Mouse (Mus musculus) adrenal gland, postnatal 0 days (tissue): ENCODE measurements around the gene Psmb8. TPM values are rescaled to one million over a fixed set of nuclear protein-coding genes. Genes with fewer than 3 reads are reported as not detected.

ENCODE experiments used
- polyA plus RNA-seq: library from polyadenylated mRNA; unstranded; fragments of >200 nt; fragmentation: Nextera tagmentation; extraction: Ambion mirVana; gene quantifications from 2 replicates; pipeline ENCODE4 v1.2.1, GENCODE M21; 2015

Gene Psmb8
- 43.3 and 45.2 TPM in 2 replicates for polyA plus RNA-seq

GRCm38 (mm10) chr17:34196941-34197894 lies at the start of gene Psmb8:
Gene Psmb8, plus strand, starts transcription at chr17:34197721.

GRCm38 (mm10) chr17:34152923-34153322 lies 44.6 kb upstream of the Psmb8 start, which contains the start of gene H2-DMb1:
Gene H2-DMb1, plus strand, starts transcription at chr17:34153072.

DNA sequence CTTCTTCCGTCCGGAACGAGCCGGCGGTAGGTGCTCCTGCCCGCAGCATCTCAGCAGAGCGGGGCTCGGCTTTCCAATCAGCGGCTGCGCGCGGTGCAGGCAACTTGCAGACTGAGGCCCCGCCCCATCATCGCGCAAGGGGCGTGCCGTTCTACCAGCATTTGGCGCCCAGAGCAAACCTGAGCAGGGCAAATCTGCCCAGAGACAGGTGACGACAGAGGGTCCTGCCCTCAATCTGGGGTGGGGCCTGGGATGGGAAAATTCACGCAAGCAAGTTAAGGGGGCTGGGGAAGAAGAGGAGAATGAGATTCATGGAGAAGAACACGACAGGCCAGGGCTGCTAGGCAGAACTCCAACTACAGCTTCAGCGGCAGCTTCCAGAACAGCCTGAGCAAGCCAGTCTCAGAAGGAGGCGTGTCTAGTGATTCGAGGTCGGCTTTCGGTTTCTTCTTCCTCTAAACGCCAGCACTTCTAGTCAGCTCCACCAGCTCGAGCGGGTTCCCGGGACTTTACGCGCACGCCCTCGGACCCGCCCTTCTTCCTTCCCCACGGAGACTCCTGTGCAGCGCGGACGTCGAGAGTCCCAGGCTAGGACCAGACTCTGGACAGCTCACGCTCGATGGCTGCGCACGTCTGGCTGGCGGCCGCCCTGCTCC lies 10.1 kb upstream of the Psmb8 start, which contains the start of the genes Tap1 and Psmb9:
Gene Tap1 (plus strand): TSS at position 293 of the 656 bp plus-strand sequence.
Gene Psmb9 (minus strand): TSS at position 504 of the 656 bp plus-strand sequence.

GRCm38 (mm10) chr17:34203444-34203843 lies 5.9 kb downstream of the Psmb8 start, which contains the start of gene Tap2:
Gene Tap2, plus strand, starts transcription at chr17:34203527.

GRCm38 (mm10) chr17:34238706-34239105 lies 41.2 kb downstream of the Psmb8 start, which contains the start of gene H2-Ob:
Gene H2-Ob, plus strand, starts transcription at chr17:34238903.

Other genes starting within 250 kb of the Psmb8 start
- gene B3galt4, start 246.2 kb upstream of the Psmb8 start, polyA plus RNA-seq: 7.6 and 8.1 TPM in 2 replicates
- gene Vps52, start 241.9 kb upstream of the Psmb8 start, polyA plus RNA-seq: 28.4 and 40.1 TPM in 2 replicates
- gene Rps18, start 241.7 kb upstream of the Psmb8 start, polyA plus RNA-seq: 2,003 and 3,084 TPM in 2 replicates
- 146 and 274 TPM in 2 replicates for gene H2-K1, start 197.4 kb upstream of the Psmb8 start, polyA plus RNA-seq
- gene Ring1, start 173.0 kb upstream of the Psmb8 start, polyA plus RNA-seq: 22.3 and 29.6 TPM in 2 replicates
- 105 and 163 TPM in 2 replicates for gene H2-Ke6, start 169.7 kb upstream of the Psmb8 start, polyA plus RNA-seq
- 99.2 and 160 TPM in 2 replicates for gene Slc39a7, start 166.0 kb upstream of the Psmb8 start, polyA plus RNA-seq
- 33.2 and 38.4 TPM in 2 replicates for gene Rxrb, start 165.9 kb upstream of the Psmb8 start, polyA plus RNA-seq
- 0.25 and 0.80 TPM in 2 replicates for gene Col11a2, start 158.3 kb upstream of the Psmb8 start, polyA plus RNA-seq
- 0.25 TPM in 1 of 2 replicates, not detected in the other for gene H2-Oa, start 105.4 kb upstream of the Psmb8 start, polyA plus RNA-seq
- gene H2-DMa, start 78.2 kb upstream of the Psmb8 start, polyA plus RNA-seq: 10.2 and 13.7 TPM in 2 replicates
- gene Brd2, start 75.1 kb upstream of the Psmb8 start, polyA plus RNA-seq: 69.4 and 71.0 TPM in 2 replicates
- gene H2-DMb2, start 54.4 kb upstream of the Psmb8 start, polyA plus RNA-seq: 0.44 and 0.97 TPM in 2 replicates
- 1.9 and 2.3 TPM in 2 replicates for gene H2-DMb1, start 44.6 kb upstream of the Psmb8 start, polyA plus RNA-seq
- gene Tap1, start 10.2 kb upstream of the Psmb8 start, polyA plus RNA-seq: 8.0 and 13.6 TPM in 2 replicates
- 16.0 and 17.9 TPM in 2 replicates for gene Psmb9, start 10.0 kb upstream of the Psmb8 start, polyA plus RNA-seq
- gene Tap2, start 5.8 kb downstream of the Psmb8 start, polyA plus RNA-seq: 10.7 and 23.8 TPM in 2 replicates
- gene H2-Ob, start 41.2 kb downstream of the Psmb8 start, polyA plus RNA-seq: 0.16 and 0.21 TPM in 2 replicates
- gene H2-Ab1, start 60.0 kb downstream of the Psmb8 start, polyA plus RNA-seq: 8.1 and 12.1 TPM in 2 replicates
- gene H2-Aa, start 90.1 kb downstream of the Psmb8 start, polyA plus RNA-seq: 5.4 and 5.7 TPM in 2 replicates
- 4.8 and 6.7 TPM in 2 replicates for gene H2-Eb1, start 108.1 kb downstream of the Psmb8 start, polyA plus RNA-seq
- not detected in 2 replicates for gene H2-Eb2, start 127.9 kb downstream of the Psmb8 start, polyA plus RNA-seq
- gene Btnl2, start 157.1 kb downstream of the Psmb8 start, polyA plus RNA-seq: 0.12 and 0.22 TPM in 2 replicates
- gene Btnl1, start 179.4 kb downstream of the Psmb8 start, polyA plus RNA-seq: not detected in 2 replicates
- 1.4 and 2.6 TPM in 2 replicates for gene BC051142, start 201.1 kb downstream of the Psmb8 start, polyA plus RNA-seq